Comparison of ENCODE assay signal across 1 mouse cellular context in the genomic region with DNA sequence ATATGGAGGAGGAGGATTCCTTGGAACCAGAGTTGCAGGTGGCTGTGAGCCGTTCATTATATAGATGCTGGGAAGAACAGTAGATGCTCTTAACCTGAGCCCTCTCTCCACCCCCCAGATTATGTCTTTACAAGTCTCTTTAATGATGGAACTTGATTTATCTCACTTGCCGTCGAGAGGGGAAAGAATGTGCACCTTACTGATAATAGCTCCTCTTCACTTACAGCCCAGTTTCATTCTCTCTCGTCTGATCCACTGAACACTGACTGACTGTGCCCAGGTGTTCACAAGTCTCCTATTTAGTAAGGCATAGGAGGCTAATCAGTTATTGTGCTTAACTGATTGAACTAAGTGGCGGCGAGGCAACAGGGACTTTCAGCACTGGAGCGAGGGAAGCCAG.
TF ChIP-seq lines count a peak whose summit lies in the region.

No protein-coding gene starts in this region.

TF ChIP-seq in MEL, 35 proteins besides CTCF, POLR2A, EP300 and RAD21:
- TF ChIP-seq HCFC1 (IDR thresholded peaks at IDR 0.05; ENCODE audit: low read depth, low read length): no peak
- TF ChIP-seq KAT2A (conservative IDR thresholded peaks at IDR 0.05; ENCODE audit: low read depth, low read length): no peak
- TF ChIP-seq TAL1 (IDR thresholded peaks at IDR 0.05; ENCODE audit: low read length): peak; percentile 86
- no peak for TF ChIP-seq SIN3A (IDR thresholded peaks at IDR 0.05; ENCODE audit: low read length)
- no peak for TF ChIP-seq MYC (IDR thresholded peaks at IDR 0.05; ENCODE audit: low read depth, low read length)
- TF ChIP-seq BHLHE40 (IDR thresholded peaks at IDR 0.05; ENCODE audit: borderline replicate concordance, low read depth, low read length): no peak
- TF ChIP-seq GATA1 (IDR thresholded peaks at IDR 0.05; ENCODE audit: low read depth, low read length): peak; percentile 89
- TF ChIP-seq NELFE (IDR thresholded peaks at IDR 0.05; ENCODE audit: low read depth, low read length): no peak
- peak; percentile 53; the same call in 1 of the 2 replicates for TF ChIP-seq ETS1 (IDR thresholded peaks at IDR 0.05; ENCODE audit: low read depth, low read length)
- TF ChIP-seq JUND (IDR thresholded peaks at IDR 0.05; ENCODE audit: low read depth, low read length): no peak
- no peak for TF ChIP-seq ZKSCAN1 (IDR thresholded peaks at IDR 0.05; ENCODE audit: low read depth, low read length)
- no peak for TF ChIP-seq ZC3H11A (IDR thresholded peaks at IDR 0.05; ENCODE audit: low read depth, low read length)
- TF ChIP-seq TCF12 (IDR thresholded peaks at IDR 0.05; ENCODE audit: low read depth, low read length): peak; percentile 89
- no peak for TF ChIP-seq ELF1 (IDR thresholded peaks at IDR 0.05; ENCODE audit: low read depth, low read length)
- TF ChIP-seq RCOR1 (IDR thresholded peaks at IDR 0.05; ENCODE audit: low read depth, low read length): peak; percentile 72
TF ChIP-seq in MEL: peak in this region for 5.
